Mouse (Mus musculus): ENCODE data around the gene Pbld2. TPM values are rescaled to one million over a fixed set of nuclear protein-coding genes. Genes with fewer than 3 reads are reported as not detected.

The Pbld2 gene
- total and polyA plus RNA-seq, 3 experiments = 0.19 to 0.72 (median 0.26) TPM

DNA sequence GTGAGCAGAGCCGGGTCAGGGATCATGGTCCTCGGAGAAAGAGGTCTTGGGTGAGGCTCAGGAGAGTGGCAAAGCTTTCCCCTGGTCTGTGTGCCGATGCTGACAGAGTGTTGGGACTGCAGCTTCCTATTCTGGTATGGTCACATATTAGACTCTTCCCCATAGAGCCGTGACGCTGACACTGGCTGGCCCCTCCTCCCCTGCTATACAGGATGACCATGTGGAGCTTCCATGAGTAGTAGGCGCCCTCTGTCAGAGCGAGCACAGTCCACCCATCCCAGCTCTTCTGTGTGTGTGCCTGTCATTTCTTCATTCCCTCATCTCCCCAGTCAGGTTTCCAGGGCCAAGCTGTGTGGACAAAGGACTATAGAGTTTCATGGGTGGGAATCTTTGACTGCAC lies 39.2 kb downstream of the Pbld2 start:
- in situ Hi-C loops (cut with MboI; ENCODE audit: low pct_ligation_motif_present, low pct_unique_long_range_greater_than_20kb, low sequenced_read_pairs) (no loop called here), dilution Hi-C loops (cut with MboI; ENCODE audit: extremely low pct_ligation_motif_present, extremely low pct_unique_long_range_greater_than_20kb, low sequenced_read_pairs) (no loop called here)
- H3K27ac ChIP-seq (ENCODE audit: insufficient read depth, low read depth) = no peak overlapping the region
- no peaks in the 10 kb centered on the region for H3K9me3 ChIP-seq (replicated peaks; ENCODE audit: low read length)
- H3K36me3 ChIP-seq (replicated peaks in 1 of 2; ENCODE audit: control insufficient read depth in 1 of 2, insufficient read depth in 1 of 2, low read length in 1 of 2) = no peaks in the 10 kb centered on the region
- no peak overlapping the region for H3K9ac ChIP-seq (ENCODE audit: insufficient read depth, low read depth)
- H3K79me2 ChIP-seq (replicated peaks; ENCODE audit: control insufficient read depth, extremely low read depth, insufficient read depth, poor library complexity, severe bottlenecking) = no peaks in the 10 kb centered on the region
- TF ChIP-seq SMC3 (IDR thresholded peaks at IDR 0.05; ENCODE audit: low read depth, low read length) (0 out of 2 replicates have a peak, but pooled peaks have one; percentile 4), ZKSCAN1 (IDR thresholded peaks at IDR 0.05; ENCODE audit: borderline replicate concordance, low read depth, low read length) (no peak)
- H3K4me3 ChIP-seq (replicated peaks in 1 of 3; ENCODE audit: low read depth in 2 of 3, low read length in 2 of 3, poor library complexity in 1 of 3) = no peak overlapping the region
- H3K4me2 ChIP-seq (ENCODE audit: insufficient read depth, low read depth, poor library complexity, severe bottlenecking) = no peak overlapping the region
- no peak for DNase-seq (ENCODE audit: extremely low read depth)
- H3K4me1 ChIP-seq (ENCODE audit: control insufficient read depth in 1 of 2, insufficient read depth in 2 of 2) = peaks cover 0 to 5% of the 10 kb centered on the region in 2 experiments; a peak in 1 of 4 replicates
- H3K27me3 ChIP-seq (replicated peaks) = no peaks in the 10 kb centered on the region

DNA sequence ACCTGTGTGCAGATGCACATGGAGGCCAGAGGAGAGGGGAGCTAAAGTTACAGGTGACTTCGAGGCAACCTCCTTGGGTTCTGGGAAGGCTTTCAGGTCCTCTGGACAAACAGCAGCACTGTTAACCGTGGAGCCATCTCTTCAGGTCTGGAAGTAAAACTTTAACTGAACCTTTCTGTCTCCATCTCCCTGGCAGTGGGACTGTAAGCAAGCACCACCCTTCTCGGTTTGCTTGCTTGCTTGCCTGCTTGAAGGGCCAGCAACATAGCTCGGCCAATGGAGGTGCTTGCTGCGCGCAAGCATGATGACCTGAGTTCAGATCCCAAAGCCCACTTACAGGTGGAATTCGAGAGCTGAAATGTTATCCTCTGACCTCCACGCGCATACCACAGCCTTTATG lies 40.4 kb downstream of the Pbld2 start:
- no peaks in the 10 kb centered on the region for H3K36me3 ChIP-seq (replicated peaks in 1 of 2; ENCODE audit: control insufficient read depth in 1 of 2, insufficient read depth in 1 of 2, low read length in 1 of 2)
- H3K4me2 ChIP-seq (ENCODE audit: insufficient read depth, low read depth, poor library complexity, severe bottlenecking) = no peak overlapping the region
- TF ChIP-seq USF1 (IDR thresholded peaks at IDR 0.05; ENCODE audit: low read depth, low read length) = no peak
- TF ChIP-seq MYC (IDR thresholded peaks at IDR 0.05; ENCODE audit: low read depth, low read length) = no peak
- no peak for TF ChIP-seq PAX5 (IDR thresholded peaks at IDR 0.05; ENCODE audit: low read length)
- TF ChIP-seq MEF2A (IDR thresholded peaks at IDR 0.05; ENCODE audit: borderline replicate concordance, low read depth, low read length) = no peak
- no peak for TF ChIP-seq NRF1 (IDR thresholded peaks at IDR 0.05; ENCODE audit: low read depth, low read length)
- no peak for TF ChIP-seq USF2 (conservative IDR thresholded peaks at IDR 0.05; ENCODE audit: low read depth, low read length)
- TF ChIP-seq HCFC1 (IDR thresholded peaks at IDR 0.05; ENCODE audit: low read depth, low read length) = no peak
- TF ChIP-seq JUND (conservative IDR thresholded peaks at IDR 0.05; ENCODE audit: low read depth, low read length) = no peak
- no peak for TF ChIP-seq JUN (IDR thresholded peaks at IDR 0.05; ENCODE audit: insufficient read depth, low read depth, low read length)
- no peak for TF ChIP-seq TCF12 (IDR thresholded peaks at IDR 0.05; ENCODE audit: low read depth, low read length)
- TF ChIP-seq BHLHE40 (IDR thresholded peaks at IDR 0.05; ENCODE audit: low read depth, low read length) = no peak
- TF ChIP-seq MAFK (IDR thresholded peaks at IDR 0.05; ENCODE audit: insufficient replicate concordance, low read length) = no peak
- DNase-seq (ENCODE audit: extremely low read depth) = no peak
- in situ Hi-C loops (cut with MboI; ENCODE audit: low pct_ligation_motif_present, low pct_unique_long_range_greater_than_20kb, low sequenced_read_pairs) (no loop called here), dilution Hi-C loops (cut with MboI; ENCODE audit: extremely low pct_ligation_motif_present, extremely low pct_unique_long_range_greater_than_20kb, low sequenced_read_pairs) (no loop called here)
- H3K9me3 ChIP-seq (replicated peaks; ENCODE audit: low read length) = peaks cover 4% of the 10 kb centered on the region
- peaks cover 0 to 5% of the 10 kb centered on the region in 2 experiments; a peak in 1 of 4 replicates for H3K4me1 ChIP-seq (ENCODE audit: control insufficient read depth in 1 of 2, insufficient read depth in 2 of 2)
- H3K4me3 ChIP-seq (replicated peaks in 1 of 3; ENCODE audit: low read depth in 2 of 3, low read length in 2 of 3, poor library complexity in 1 of 3) = no peak overlapping the region
- no peak overlapping the region for H3K9ac ChIP-seq (ENCODE audit: insufficient read depth, low read depth)
- H3K79me2 ChIP-seq (replicated peaks; ENCODE audit: control insufficient read depth, extremely low read depth, insufficient read depth, poor library complexity, severe bottlenecking) = no peaks in the 10 kb centered on the region
- H3K27me3 ChIP-seq (replicated peaks) = no peaks in the 10 kb centered on the region
- no peak overlapping the region for H3K27ac ChIP-seq (ENCODE audit: insufficient read depth, low read depth)

GRCm38 (mm10) chr10:63065561-63065960 lies 41.4 kb downstream of the Pbld2 start:
- dilution Hi-C loops (cut with MboI; ENCODE audit: extremely low pct_ligation_motif_present, extremely low pct_unique_long_range_greater_than_20kb, low sequenced_read_pairs) = no loop called here
- H3K27ac ChIP-seq (ENCODE audit: insufficient read depth, low read depth) = no peak overlapping the region

More at GRCm38 (mm10) chr10:63065561-63065960, 41.4 kb downstream of the Pbld2 start:
- Histone ChIP-seq H3K9me3 (replicated peaks; ENCODE audit: low read length) (peaks cover 4% of the 10 kb centered on the region), H3K36me3 (replicated peaks in 1 of 2; ENCODE audit: control insufficient read depth in 1 of 2, insufficient read depth in 1 of 2, low read length in 1 of 2) (no peaks in the 10 kb centered on the region), H3K9ac (ENCODE audit: insufficient read depth, low read depth) (no peak overlapping the region), H3K79me2 (replicated peaks; ENCODE audit: control insufficient read depth, extremely low read depth, insufficient read depth, poor library complexity, severe bottlenecking) (no peaks in the 10 kb centered on the region), H3K4me1 (ENCODE audit: control insufficient read depth in 1 of 2, insufficient read depth in 2 of 2) (peaks cover 0 to 5% of the 10 kb centered on the region in 2 experiments; a peak in 1 of 4 replicates), H3K4me3 (replicated peaks in 1 of 3; ENCODE audit: low read depth in 2 of 3, low read length in 2 of 3, poor library complexity in 1 of 3) (no peak overlapping the region), H3K4me2 (ENCODE audit: insufficient read depth, low read depth, poor library complexity, severe bottlenecking) (no peak overlapping the region), H3K27me3 (replicated peaks) (no peaks in the 10 kb centered on the region)
- in situ Hi-C loops (cut with MboI; ENCODE audit: low pct_ligation_motif_present, low pct_unique_long_range_greater_than_20kb, low sequenced_read_pairs) = no loop called here
- DNase-seq (ENCODE audit: extremely low read depth) = no peak
- TF ChIP-seq ETS1 (conservative IDR thresholded peaks at IDR 0.05; ENCODE audit: low read depth, low read length) (no peak), GABPA (IDR thresholded peaks at IDR 0.05; ENCODE audit: insufficient replicate concordance, low read depth, low read length) (no peak), KAT2A (IDR thresholded peaks at IDR 0.05; ENCODE audit: insufficient replicate concordance, low read length) (no peak), ELF1 (IDR thresholded peaks at IDR 0.05; ENCODE audit: low read depth, low read length) (no peak), USF1 (IDR thresholded peaks at IDR 0.05; ENCODE audit: low read depth, low read length) (no peak), CTCF (conservative IDR thresholded peaks at IDR 0.05 in 1 of 2, IDR thresholded peaks at IDR 0.05 in 1 of 2; ENCODE audit: low read depth in 2 of 2, low read length in 2 of 2) (no peak), TCF12 (IDR thresholded peaks at IDR 0.05; ENCODE audit: low read depth, low read length) (no peak), ZKSCAN1 (IDR thresholded peaks at IDR 0.05; ENCODE audit: borderline replicate concordance, low read depth, low read length) (no peak)

Data from CH12.LX (cell line).